Mouse (Mus musculus) heart, embryonic 12.5 days (tissue): ENCODE results near the gene Ssrp1. TPM values are rescaled to one million over a fixed set of nuclear protein-coding genes. Genes with fewer than 3 reads are reported as not detected.

Experiments
- ATAC-seq: fragments of 200-750 bp; cut with Nextera tagmentation; 2 replicates; pipeline ENCODE4 v1.8.0; 2017; ENCODE audit warnings: moderate TSS enrichment, moderate library complexity; ENCODE audit not compliant: insufficient number of reproducible peaks, low FRiP score
- H3K27ac ChIP-seq: fragments of 300-500 bp; sonication (generic); 2 replicates; pipeline ENCODE4 v1.5.1; 2016; ENCODE audit warnings: mild to moderate bottlenecking, moderate library complexity; ENCODE audit not compliant: poor library complexity, severe bottlenecking
- H3K27me3 ChIP-seq: fragments of 300-500 bp; sonication (generic); replicated peaks from 2 replicates; pipeline ENCODE4 v1.6.1; 2016; ENCODE audit warnings: mild to moderate bottlenecking, moderate library complexity
- H3K36me3 ChIP-seq: fragments of 300-500 bp; sonication (generic); 2 replicates; pipeline ENCODE4 v1.6.1; 2016; ENCODE audit warnings: mild to moderate bottlenecking, moderate library complexity
- H3K4me1 ChIP-seq: fragments of 300-500 bp; sonication (generic); replicated peaks from 2 replicates; pipeline ENCODE4 v1.6.1; 2016; ENCODE audit warnings: mild to moderate bottlenecking
- H3K4me2 ChIP-seq: fragments of 300-500 bp; sonication (generic); 2 replicates; pipeline ENCODE4 v1.6.1; 2016; ENCODE audit warnings: mild to moderate bottlenecking, moderate library complexity
- H3K4me3 ChIP-seq: fragments of 300-500 bp; sonication (generic); 2 replicates; pipeline ENCODE4 v1.5.1; 2016; ENCODE audit warnings: mild to moderate bottlenecking
- H3K9ac ChIP-seq: fragments of 300-500 bp; sonication (generic); 2 replicates; pipeline ENCODE4 v1.6.1; 2016; ENCODE audit warnings: mild to moderate bottlenecking, moderate library complexity
- H3K9me3 ChIP-seq: fragments of 300-500 bp; sonication (generic); replicated peaks from 2 replicates; pipeline ENCODE4 v1.6.1; 2016; ENCODE audit warnings: mild to moderate bottlenecking, moderate library complexity
- whole genome bisulfite sequencing: fragments of 180-500 bp; shearing (Covaris S2); methylation state at CpG from one replicate; pipeline ENCODE4 v1.1.7; 2016; 5-methylcytosine and 5-hydroxymethylcytosine counted together
- polyA plus RNA-seq: library from polyadenylated mRNA; unstranded; fragments of >200 nt; fragmentation: Nextera tagmentation; extraction: Ambion mirVana; gene quantifications from 2 replicates; pipeline ENCODE4 v1.2.1, GENCODE M21; 2016

The Ssrp1 gene
- polyA plus RNA-seq, 1 experiment from 2014 or later = 151 TPM

GRCm38 (mm10) chr2:85073751-85074150 lies 36.7 kb downstream of the Ssrp1 start:
- ATAC-seq = no peak

DNA sequence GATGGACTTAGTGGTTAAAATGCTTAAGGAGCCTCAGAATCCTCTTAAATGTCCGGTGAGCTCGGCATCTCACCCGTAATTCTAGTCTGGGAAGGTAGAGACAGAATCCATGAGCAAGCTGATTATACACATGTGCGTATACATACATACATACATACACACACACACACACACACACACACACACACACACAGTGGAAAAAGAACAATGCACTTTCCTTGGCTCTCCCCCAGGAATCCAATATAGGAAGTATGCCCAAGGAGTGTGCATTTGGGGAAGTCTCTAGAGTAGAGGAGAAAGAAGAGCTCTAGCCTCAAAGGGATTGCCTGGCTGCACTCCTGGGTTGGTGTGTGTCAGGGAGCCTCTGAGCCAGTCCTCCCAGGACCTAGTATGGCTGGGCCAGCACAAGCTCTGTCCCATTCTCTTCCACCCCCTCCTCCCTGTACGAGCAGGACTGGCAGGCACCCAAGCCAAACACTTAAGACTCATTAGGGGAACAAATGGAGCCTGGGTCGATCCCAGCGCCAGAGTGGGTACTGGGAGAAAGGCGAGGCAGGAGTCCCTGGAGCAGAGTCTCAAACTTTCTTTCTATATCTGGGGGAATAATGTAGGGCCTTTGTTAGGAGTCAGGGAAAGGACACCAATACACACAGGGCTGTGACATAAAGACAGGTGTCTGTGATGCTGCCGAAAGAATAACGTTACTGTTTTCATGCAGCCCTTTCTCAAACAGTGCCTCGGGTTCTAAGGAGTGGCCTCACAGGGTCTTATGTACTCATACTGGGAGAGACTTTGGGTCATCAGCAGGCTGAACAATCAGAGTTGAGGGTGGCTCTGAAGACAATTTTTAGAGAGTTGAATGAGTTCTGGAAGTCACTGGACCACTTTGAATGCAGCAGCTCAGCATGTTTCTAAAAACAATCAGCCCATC lies 51.9 kb downstream of the Ssrp1 start:
- Histone ChIP-seq H3K27ac (0 out of 2 replicates have a peak overlapping the region, but pooled peaks have one; percentile 10), H3K4me2 (no peak overlapping the region)

More at GRCm38 (mm10) chr2:85073751-85074150, 36.7 kb downstream of the Ssrp1 start:
- H3K4me2 ChIP-seq = no peak overlapping the region
- peaks cover 44% of the 10 kb centered on the region for H3K36me3 ChIP-seq
- 59% methylated on average over 5 of the region's 5 CpGs for WGBS
- H3K27ac ChIP-seq = no peak overlapping the region
- no peak overlapping the region for H3K9ac ChIP-seq
- 0 out of 2 replicates have a peak, but pooled peaks cover under 1% of the 10 kb centered on the region for H3K4me1 ChIP-seq
- H3K9me3 ChIP-seq = no peaks in the 10 kb centered on the region
- H3K4me3 ChIP-seq = no peak overlapping the region
- H3K27me3 ChIP-seq = no peaks in the 10 kb centered on the region

DNA sequence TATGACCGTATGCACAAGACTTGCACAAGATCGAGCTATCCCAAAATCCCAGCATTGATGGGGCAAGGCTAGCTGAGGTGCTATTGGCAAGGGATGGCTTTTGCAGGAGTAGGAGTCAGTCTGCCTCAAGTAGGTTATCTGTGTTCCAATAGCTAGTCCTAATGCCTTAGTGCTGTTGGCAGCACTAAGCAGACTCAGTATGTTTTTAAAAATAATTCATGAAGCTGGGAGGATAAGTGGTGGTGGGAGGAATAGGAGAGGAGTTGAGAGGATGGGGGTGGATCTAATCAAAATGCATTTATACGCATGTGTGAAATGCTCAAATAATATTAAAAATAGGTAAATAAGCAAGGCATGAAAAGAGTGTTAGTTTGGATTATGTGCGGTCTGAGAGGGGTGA lies 54.3 kb downstream of the Ssrp1 start:
- ATAC-seq = no peak
- H3K4me2 ChIP-seq = no peak overlapping the region
- no peak overlapping the region for H3K9ac ChIP-seq
- H3K4me1 ChIP-seq = peaks cover 6% of the 10 kb centered on the region
- no peaks in the 10 kb centered on the region for H3K36me3 ChIP-seq
- no peaks in the 10 kb centered on the region for H3K9me3 ChIP-seq
- no peaks in the 10 kb centered on the region for H3K27me3 ChIP-seq
- 92% methylated on average over 4 of the region's 4 CpGs for WGBS
- no peak overlapping the region for H3K27ac ChIP-seq
- no peak overlapping the region for H3K4me3 ChIP-seq

More for the DNA sequence above, 51.9 kb downstream of the Ssrp1 start:
- no peak overlapping the region for H3K4me3 ChIP-seq
- H3K9me3 ChIP-seq = no peaks in the 10 kb centered on the region
- no peaks in the 10 kb centered on the region for H3K27me3 ChIP-seq
- H3K4me1 ChIP-seq = peaks cover 6% of the 10 kb centered on the region
- 51% methylated on average over 11 of the region's 11 CpGs for WGBS
- no peak overlapping the region for H3K9ac ChIP-seq
- ATAC-seq = peak; percentile 79
- H3K36me3 ChIP-seq = no peaks in the 10 kb centered on the region

- no peak overlapping the region for H3K27ac ChIP-seq
- no peak overlapping the region for H3K4me2 ChIP-seq
- no peak overlapping the region for H3K9ac ChIP-seq
- H3K36me3 ChIP-seq = no peaks in the 10 kb centered on the region
- no peak for ATAC-seq
- WGBS = 82% methylated on average over 1 of the region's 1 CpGs
- no peaks in the 10 kb centered on the region for H3K9me3 ChIP-seq
- no peak overlapping the region for H3K4me3 ChIP-seq
- H3K4me1 ChIP-seq = peaks cover 7% of the 10 kb centered on the region
- no peaks in the 10 kb centered on the region for H3K27me3 ChIP-seq
These were observed 56.3 kb downstream of the Ssrp1 start for GRCm38 (mm10) chr2:85093376-85093775.

DNA sequence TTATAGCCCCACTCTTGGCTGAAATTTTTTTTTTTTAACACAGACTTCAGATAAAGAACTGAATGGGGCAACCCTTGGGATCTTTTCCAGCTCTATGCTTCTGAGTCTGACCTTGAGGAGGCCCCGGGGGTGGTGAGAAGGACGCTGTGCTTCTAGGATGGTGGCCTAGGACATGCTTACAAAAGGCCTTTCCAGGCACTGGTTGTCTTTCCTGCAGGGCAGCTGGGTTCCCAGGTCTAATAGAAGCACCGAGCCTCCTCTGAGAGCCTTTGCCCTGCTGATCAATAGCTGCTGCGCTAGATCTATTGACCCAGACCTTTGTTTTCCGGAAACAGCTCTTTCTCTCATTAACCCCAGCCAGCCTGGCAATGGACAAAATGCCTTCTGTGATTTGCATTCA lies 58.9 kb downstream of the Ssrp1 start:
- Histone ChIP-seq H3K9ac (no peak overlapping the region), H3K27me3 (no peaks in the 10 kb centered on the region), H3K4me2 (no peak overlapping the region), H3K27ac (no peak overlapping the region), H3K4me3 (no peak overlapping the region), H3K9me3 (peaks cover 2% of the 10 kb centered on the region; the same call in 1 of the 2 replicates), H3K4me1 (peaks cover 10% of the 10 kb centered on the region; the same call in 1 of the 2 replicates), H3K36me3 (no peaks in the 10 kb centered on the region; the same call in 1 of the 2 replicates)
- WGBS = 59% methylated on average over 5 of the region's 5 CpGs
- no peak for ATAC-seq

Other genes with a start within 250 kb of the Ssrp1 start
- 90.0 and 95.3 TPM in 2 replicates for gene Ube2l6, start 238.4 kb upstream of the Ssrp1 start, polyA plus RNA-seq
- 0.17 and 0.43 TPM in 2 replicates for gene Smtnl1, start 214.6 kb upstream of the Ssrp1 start, polyA plus RNA-seq
- 62.2 and 65.6 TPM in 2 replicates for gene Timm10, start 210.2 kb upstream of the Ssrp1 start, polyA plus RNA-seq
- 21.8 and 23.0 TPM in 2 replicates for gene Slc43a1, start 198.4 kb upstream of the Ssrp1 start, polyA plus RNA-seq
- gene Rtn4rl2, start 150.5 kb upstream of the Ssrp1 start, polyA plus RNA-seq = 0.67 and 1.2 TPM in 2 replicates
- 33.6 and 35.0 TPM in 2 replicates for gene Slc43a3, start 100.7 kb upstream of the Ssrp1 start, polyA plus RNA-seq
- gene Prg2, start 56.8 kb upstream of the Ssrp1 start, polyA plus RNA-seq = 0.39 and 3.1 TPM in 2 replicates
- gene Prg3, start 49.0 kb upstream of the Ssrp1 start, polyA plus RNA-seq = 0.49 TPM in 1 of 2 replicates, not detected in the other
- gene P2rx3, start 228 bp downstream of the Ssrp1 start, polyA plus RNA-seq = 0.67 and 0.87 TPM in 2 replicates
- gene Tnks1bp1, start 10.8 kb downstream of the Ssrp1 start, polyA plus RNA-seq = 33.2 and 36.6 TPM in 2 replicates
- gene Aplnr, start 99.0 kb downstream of the Ssrp1 start, polyA plus RNA-seq = 8.5 and 8.6 TPM in 2 replicates
- 0.18 and 0.22 TPM in 2 replicates for gene Lrrc55, start 160.0 kb downstream of the Ssrp1 start, polyA plus RNA-seq